Mouse (Mus musculus): ENCODE measurements around the gene Sirt2. TPM values are rescaled to one million over a fixed set of nuclear protein-coding genes. Genes with fewer than 3 reads are reported as not detected.

Sirt2 gene
- polyA plus RNA-seq, 1 experiment from 2014 or later, result 68.8 TPM

GRCm38 (mm10) chr7:28794496-28794895 lies 28.0 kb downstream of the Sirt2 start:
- Histone ChIP-seq H3K4me3 (ENCODE audit: low read depth, low read length) (no peak overlapping the region), H3K27ac (replicated peaks; ENCODE audit: low read depth, low read length) (no peak overlapping the region), H3K27me3 (ENCODE audit: control insufficient read depth, insufficient read depth, low read length) (no peaks in the 10 kb centered on the region), H3K9me3 (ENCODE audit: control insufficient read depth, low read length) (no peaks in the 10 kb centered on the region), H3K9ac (ENCODE audit: low read length) (no peak overlapping the region), H3K4me2 (ENCODE audit: low read depth, severe bottlenecking) (no peak overlapping the region), H3K4me1 (ENCODE audit: control insufficient read depth, insufficient read depth, low read length) (peaks cover 10% of the 10 kb centered on the region), H3K36me3 (ENCODE audit: control insufficient read depth, insufficient read depth, low read length) (no peaks in the 10 kb centered on the region)
- 91% methylated on average over 3 of the region's 3 CpGs for WGBS
- no peak for ATAC-seq (ENCODE audit: insufficient number of reproducible peaks, low FRiP score, low TSS enrichment, low read depth)
- DNase-seq (ENCODE audit: low spot score), result no peak

- Histone ChIP-seq H3K9ac (ENCODE audit: low read length) (no peak overlapping the region), H3K4me2 (ENCODE audit: low read depth, severe bottlenecking) (no peak overlapping the region), H3K4me3 (ENCODE audit: low read depth, low read length) (no peak overlapping the region), H3K27ac (replicated peaks; ENCODE audit: low read depth, low read length) (no peak overlapping the region), H3K27me3 (ENCODE audit: control insufficient read depth, insufficient read depth, low read length) (no peaks in the 10 kb centered on the region), H3K4me1 (ENCODE audit: control insufficient read depth, insufficient read depth, low read length) (peaks cover 2% of the 10 kb centered on the region; the same call in 1 of the 2 replicates), H3K9me3 (ENCODE audit: control insufficient read depth, low read length) (no peaks in the 10 kb centered on the region), H3K36me3 (ENCODE audit: control insufficient read depth, insufficient read depth, low read length) (no peaks in the 10 kb centered on the region)
- WGBS, result 75% methylated on average over 15 of the region's 15 CpGs
- no peak for DNase-seq (ENCODE audit: low spot score)
- no peak for ATAC-seq (ENCODE audit: insufficient number of reproducible peaks, low FRiP score, low TSS enrichment, low read depth)
These were observed 29.3 kb downstream of the Sirt2 start for GRCm38 (mm10) chr7:28795832-28796231.

- H3K27ac ChIP-seq (replicated peaks; ENCODE audit: low read depth, low read length), result no peak overlapping the region
These were observed 30.0 kb downstream of the Sirt2 start for GRCm38 (mm10) chr7:28796562-28796975.

GRCm38 (mm10) chr7:28799994-28800393 lies 33.5 kb downstream of the Sirt2 start:
- Histone ChIP-seq H3K27me3 (ENCODE audit: control insufficient read depth, insufficient read depth, low read length) (no peaks in the 10 kb centered on the region), H3K4me3 (ENCODE audit: low read depth, low read length) (no peak overlapping the region), H3K9me3 (ENCODE audit: control insufficient read depth, low read length) (no peaks in the 10 kb centered on the region), H3K36me3 (ENCODE audit: control insufficient read depth, insufficient read depth, low read length) (no peaks in the 10 kb centered on the region), H3K9ac (ENCODE audit: low read length) (no peak overlapping the region), H3K4me2 (ENCODE audit: low read depth, severe bottlenecking) (no peak overlapping the region), H3K27ac (replicated peaks; ENCODE audit: low read depth, low read length) (no peak overlapping the region), H3K4me1 (ENCODE audit: control insufficient read depth, insufficient read depth, low read length) (peaks cover 20% of the 10 kb centered on the region)
- ATAC-seq (ENCODE audit: insufficient number of reproducible peaks, low FRiP score, low TSS enrichment, low read depth) (no peak), DNase-seq (ENCODE audit: low spot score) (no peak)
- WGBS, result 94% methylated on average over 9 of the region's 9 CpGs

More at GRCm38 (mm10) chr7:28796562-28796975, 30.0 kb downstream of the Sirt2 start:
- no peaks in the 10 kb centered on the region for H3K36me3 ChIP-seq (ENCODE audit: control insufficient read depth, insufficient read depth, low read length)
- H3K9ac ChIP-seq (ENCODE audit: low read length), result peak overlapping the region; percentile 38; the same call in 1 of the 2 replicates
- peak overlapping the region; percentile 27; the same call in 1 of the 2 replicates for H3K4me2 ChIP-seq (ENCODE audit: low read depth, severe bottlenecking)
- H3K9me3 ChIP-seq (ENCODE audit: control insufficient read depth, low read length), result no peaks in the 10 kb centered on the region
- peaks cover 2% of the 10 kb centered on the region; the same call in 1 of the 2 replicates for H3K4me1 ChIP-seq (ENCODE audit: control insufficient read depth, insufficient read depth, low read length)
- WGBS, result 17% methylated on average over 32 of the region's 32 CpGs
- DNase-seq (ENCODE audit: low spot score) (peak; percentile 81), ATAC-seq (ENCODE audit: insufficient number of reproducible peaks, low FRiP score, low TSS enrichment, low read depth) (peak; percentile 58; the same call in 1 of the 2 replicates)
- no peaks in the 10 kb centered on the region for H3K27me3 ChIP-seq (ENCODE audit: control insufficient read depth, insufficient read depth, low read length)
- H3K4me3 ChIP-seq (ENCODE audit: low read depth, low read length), result peak overlapping the region; percentile 7; the same call in 1 of the 2 replicates

- Histone ChIP-seq H3K4me2 (ENCODE audit: low read depth, severe bottlenecking) (no peak overlapping the region), H3K9me3 (ENCODE audit: control insufficient read depth, low read length) (no peaks in the 10 kb centered on the region), H3K27me3 (ENCODE audit: control insufficient read depth, insufficient read depth, low read length) (no peaks in the 10 kb centered on the region), H3K9ac (ENCODE audit: low read length) (no peak overlapping the region), H3K4me1 (ENCODE audit: control insufficient read depth, insufficient read depth, low read length) (peaks cover 20% of the 10 kb centered on the region), H3K4me3 (ENCODE audit: low read depth, low read length) (no peak overlapping the region), H3K27ac (replicated peaks; ENCODE audit: low read depth, low read length) (no peak overlapping the region), H3K36me3 (ENCODE audit: control insufficient read depth, insufficient read depth, low read length) (no peaks in the 10 kb centered on the region)
- WGBS, result 71% methylated on average over 3 of the region's 3 CpGs
- ATAC-seq (ENCODE audit: insufficient number of reproducible peaks, low FRiP score, low TSS enrichment, low read depth) (no peak), DNase-seq (ENCODE audit: low spot score) (no peak)
These were observed 34.9 kb downstream of the Sirt2 start for GRCm38 (mm10) chr7:28801451-28801850.

- no peak overlapping the region for H3K4me3 ChIP-seq (ENCODE audit: low read depth, low read length)
- ATAC-seq (ENCODE audit: insufficient number of reproducible peaks, low FRiP score, low TSS enrichment, low read depth) (no peak), DNase-seq (ENCODE audit: low spot score) (peak; percentile 66)
- H3K9me3 ChIP-seq (ENCODE audit: control insufficient read depth, low read length), result no peaks in the 10 kb centered on the region
- H3K4me2 ChIP-seq (ENCODE audit: low read depth, severe bottlenecking), result peak overlapping the region; percentile 19; the same call in 1 of the 2 replicates
- H3K9ac ChIP-seq (ENCODE audit: low read length), result 0 out of 2 replicates have a peak overlapping the region, but pooled peaks have one; percentile 5
- no peaks in the 10 kb centered on the region for H3K36me3 ChIP-seq (ENCODE audit: control insufficient read depth, insufficient read depth, low read length)
- WGBS, result 22% methylated on average over 10 of the region's 10 CpGs
- H3K27me3 ChIP-seq (ENCODE audit: control insufficient read depth, insufficient read depth, low read length), result no peaks in the 10 kb centered on the region
- H3K27ac ChIP-seq (replicated peaks; ENCODE audit: low read depth, low read length), result peak overlapping the region; percentile 83
- H3K4me1 ChIP-seq (ENCODE audit: control insufficient read depth, insufficient read depth, low read length), result peaks cover 18% of the 10 kb centered on the region
These were observed 35.6 kb downstream of the Sirt2 start for GRCm38 (mm10) chr7:28801901-28802670.

GRCm38 (mm10) chr7:28802846-28803588 lies 36.5 kb downstream of the Sirt2 start:
- Histone ChIP-seq H3K27me3 (ENCODE audit: control insufficient read depth, insufficient read depth, low read length) (no peaks in the 10 kb centered on the region), H3K4me1 (ENCODE audit: control insufficient read depth, insufficient read depth, low read length) (peaks cover 22% of the 10 kb centered on the region), H3K9ac (ENCODE audit: low read length) (no peak overlapping the region), H3K9me3 (ENCODE audit: control insufficient read depth, low read length) (no peaks in the 10 kb centered on the region), H3K36me3 (ENCODE audit: control insufficient read depth, insufficient read depth, low read length) (no peaks in the 10 kb centered on the region), H3K27ac (replicated peaks; ENCODE audit: low read depth, low read length) (peak overlapping the region; percentile 83), H3K4me3 (ENCODE audit: low read depth, low read length) (no peak overlapping the region), H3K4me2 (ENCODE audit: low read depth, severe bottlenecking) (peak overlapping the region; percentile 19; the same call in 1 of the 2 replicates)
- peak; percentile 49; the same call in 1 of the 2 replicates for ATAC-seq (ENCODE audit: insufficient number of reproducible peaks, low FRiP score, low TSS enrichment, low read depth)
- 6% methylated on average over 10 of the region's 10 CpGs for WGBS
- no peak for DNase-seq (ENCODE audit: low spot score)

GRCm38 (mm10) chr7:28803756-28804155 lies 37.2 kb downstream of the Sirt2 start:
- Histone ChIP-seq H3K27ac (replicated peaks; ENCODE audit: low read depth, low read length) (no peak overlapping the region), H3K36me3 (ENCODE audit: control insufficient read depth, insufficient read depth, low read length) (no peaks in the 10 kb centered on the region), H3K9ac (ENCODE audit: low read length) (no peak overlapping the region), H3K4me1 (ENCODE audit: control insufficient read depth, insufficient read depth, low read length) (peaks cover 26% of the 10 kb centered on the region), H3K9me3 (ENCODE audit: control insufficient read depth, low read length) (no peaks in the 10 kb centered on the region), H3K4me2 (ENCODE audit: low read depth, severe bottlenecking) (no peak overlapping the region), H3K27me3 (ENCODE audit: control insufficient read depth, insufficient read depth, low read length) (no peaks in the 10 kb centered on the region), H3K4me3 (ENCODE audit: low read depth, low read length) (no peak overlapping the region)
- WGBS, result 39% methylated on average over 4 of the region's 4 CpGs
- no peak for DNase-seq (ENCODE audit: low spot score)
- ATAC-seq (ENCODE audit: insufficient number of reproducible peaks, low FRiP score, low TSS enrichment, low read depth), result no peak

Measured in limb, embryonic 11.5 days (tissue).